ENCODE assay signal across 13 mouse cellular contexts in the genomic region with DNA sequence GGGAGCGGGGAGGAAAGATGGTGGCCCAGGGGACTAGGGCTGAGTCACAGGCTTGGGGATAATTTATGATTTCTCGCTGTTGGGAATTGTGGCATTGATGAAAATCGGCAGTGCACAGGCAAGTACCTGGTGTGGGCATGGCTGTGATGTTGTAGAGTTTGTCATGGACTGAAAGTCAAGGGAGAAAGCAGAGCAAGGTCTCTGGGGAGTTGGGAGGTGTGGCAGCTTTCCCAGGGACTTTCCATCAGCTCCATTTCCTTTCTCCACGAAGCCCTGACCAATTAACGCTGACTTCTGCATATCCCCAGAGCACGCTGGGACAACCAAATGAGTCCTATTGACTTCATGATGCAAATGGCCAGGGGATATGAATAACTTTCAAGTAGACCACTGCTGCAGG.
DNase-seq lines count a peak whose midpoint lies in the region; ATAC-seq and TF ChIP-seq lines count a peak whose summit lies in the region.
"Had no signal": no experiment of that assay in that cellular context is flagged by ENCODE, and none has a peak within 500 bp of the region (broad histone marks: within the 10 kb centered on the region; RNA-seq: fewer than 3 reads in every experiment).

No protein-coding gene starts in this region.

- ATAC-seq in forebrain, embryonic 16.5 days = no peak

- no peak overlapping the region for H3K27ac ChIP-seq in kidney, adult 2 months (ENCODE audit: insufficient read depth, low read depth, low read length)
- no peak overlapping the region for H3K27ac ChIP-seq in gastrocnemius, adult 2 months
- H3K27ac ChIP-seq in midbrain, embryonic 10.5 days (replicated peaks) = no peak overlapping the region
- no peak overlapping the region for H3K27ac ChIP-seq in forebrain, embryonic 16.5 days (ENCODE audit: low read length)
- H3K27ac ChIP-seq: hindbrain, embryonic 13.5 days; liver, embryonic 14.5 days; midbrain, embryonic 15.5 days; neural tube, embryonic 13.5 days had no signal

- H3K27me3 ChIP-seq in kidney, adult 2 months (replicated peaks; ENCODE audit: control insufficient read depth, insufficient read depth, low read length) = no peaks in the 10 kb centered on the region
- no peaks in the 10 kb centered on the region for H3K27me3 ChIP-seq in midbrain, embryonic 10.5 days (ENCODE audit: low read depth, poor library complexity, severe bottlenecking)
- no peaks in the 10 kb centered on the region for H3K27me3 ChIP-seq in forebrain, embryonic 16.5 days (replicated peaks; ENCODE audit: control insufficient read depth, insufficient read depth, low read length)
- H3K27me3 ChIP-seq: hindbrain, embryonic 13.5 days; midbrain, embryonic 15.5 days; neural tube, embryonic 13.5 days had no signal

- H3K36me3 ChIP-seq in kidney, adult 2 months (ENCODE audit: control insufficient read depth, insufficient read depth, low read length) = no peaks in the 10 kb centered on the region
- H3K36me3 ChIP-seq in midbrain, embryonic 10.5 days = no peaks in the 10 kb centered on the region
- no peaks in the 10 kb centered on the region for H3K36me3 ChIP-seq in forebrain, embryonic 16.5 days (ENCODE audit: control insufficient read depth, insufficient read depth)
- H3K36me3 ChIP-seq: hindbrain, embryonic 13.5 days; midbrain, embryonic 15.5 days; neural tube, embryonic 13.5 days had no signal

- intact Hi-C loops in gastrocnemius, adult 2 months (cut with DNase I) = no loop called here

- H3K9me3 ChIP-seq in midbrain, embryonic 10.5 days (replicated peaks) = no peaks in the 10 kb centered on the region
- H3K9me3 ChIP-seq in forebrain, embryonic 16.5 days (ENCODE audit: control insufficient read depth, low read length) = no peaks in the 10 kb centered on the region
- H3K9me3 ChIP-seq: hindbrain, embryonic 13.5 days; midbrain, embryonic 15.5 days; neural tube, embryonic 13.5 days had no signal

- H3K4me3 ChIP-seq in kidney, adult 2 months (ENCODE audit: insufficient read depth, low read depth, low read length) = no peak overlapping the region
- no peak overlapping the region for H3K4me3 ChIP-seq in gastrocnemius, adult 2 months
- H3K4me3 ChIP-seq in midbrain, embryonic 10.5 days = no peak overlapping the region
- no peak overlapping the region for H3K4me3 ChIP-seq in forebrain, embryonic 16.5 days (replicated peaks; ENCODE audit: low read length)
- H3K4me3 ChIP-seq: hindbrain, embryonic 13.5 days; midbrain, embryonic 15.5 days; neural tube, embryonic 13.5 days had no signal

- no peaks in the 10 kb centered on the region for H3K4me1 ChIP-seq in kidney, adult 2 months (ENCODE audit: control insufficient read depth, insufficient read depth, low read length)
- peaks cover 11% of the 10 kb centered on the region for H3K4me1 ChIP-seq in midbrain, embryonic 10.5 days
- no peaks in the 10 kb centered on the region for H3K4me1 ChIP-seq in forebrain, embryonic 16.5 days (replicated peaks; ENCODE audit: control insufficient read depth, insufficient read depth, low read length)

- no peak for TF ChIP-seq POLR2A in kidney, adult 2 months (IDR thresholded peaks at IDR 0.05; ENCODE audit: low read depth, low read length)

- 71% methylated on average over 6 of the region's 6 CpGs for WGBS in kidney, adult 2 months
- 88% methylated on average over 6 of the region's 6 CpGs for WGBS in midbrain, embryonic 10.5 days
- 84% methylated on average over 6 of the region's 6 CpGs for WGBS in forebrain, embryonic 16.5 days

- H3K4me2 ChIP-seq in forebrain, embryonic 16.5 days (ENCODE audit: low read length) = no peak overlapping the region
- H3K4me2 ChIP-seq: hindbrain, embryonic 13.5 days; midbrain, embryonic 15.5 days; neural tube, embryonic 13.5 days had no signal

- DNase-seq in kidney, adult 2 months = peak; percentile 40
- no peak for DNase-seq in kidney, adult 11 months
- peak; percentile 91 for DNase-seq in MN1 (ENCODE audit: low spot score)
- DNase-seq in gastrocnemius, adult 2 months = peak; percentile 50
- DNase-seq in kidney, postnatal 14 days = peak; percentile 27
- DNase-seq in midbrain, embryonic 10.5 days (ENCODE audit: low spot score) = no peak
- DNase-seq: cerebellum, postnatal 14 days; thymus, postnatal 4 days had no signal

- no peak overlapping the region for H3K9ac ChIP-seq in forebrain, embryonic 16.5 days (replicated peaks; ENCODE audit: low read depth, low read length)
- H3K9ac ChIP-seq: hindbrain, embryonic 13.5 days; liver, embryonic 14.5 days; midbrain, embryonic 15.5 days; neural tube, embryonic 13.5 days had no signal

- no peak for TF ChIP-seq CTCF in kidney, adult 2 months (conservative IDR thresholded peaks at IDR 0.05; ENCODE audit: insufficient read depth, insufficient read length, low read depth, low read length)
- TF ChIP-seq CTCF in gastrocnemius, adult 2 months (IDR thresholded peaks at IDR 0.05) = no peak

Comparison
In these comparisons a context has a peak if more than half of its experiments do, and no peak if none do; other contexts are left out.
1. DNase-seq: peak in kidney, adult 2 months (single experiment), MN1 (single experiment), gastrocnemius, adult 2 months (single experiment) and kidney, postnatal 14 days (single experiment); none in kidney, adult 11 months (single experiment) and midbrain, embryonic 10.5 days (single experiment).